Mouse (Mus musculus): ENCODE results near the gene Arhgef1.

Gene Arhgef1

DNA sequence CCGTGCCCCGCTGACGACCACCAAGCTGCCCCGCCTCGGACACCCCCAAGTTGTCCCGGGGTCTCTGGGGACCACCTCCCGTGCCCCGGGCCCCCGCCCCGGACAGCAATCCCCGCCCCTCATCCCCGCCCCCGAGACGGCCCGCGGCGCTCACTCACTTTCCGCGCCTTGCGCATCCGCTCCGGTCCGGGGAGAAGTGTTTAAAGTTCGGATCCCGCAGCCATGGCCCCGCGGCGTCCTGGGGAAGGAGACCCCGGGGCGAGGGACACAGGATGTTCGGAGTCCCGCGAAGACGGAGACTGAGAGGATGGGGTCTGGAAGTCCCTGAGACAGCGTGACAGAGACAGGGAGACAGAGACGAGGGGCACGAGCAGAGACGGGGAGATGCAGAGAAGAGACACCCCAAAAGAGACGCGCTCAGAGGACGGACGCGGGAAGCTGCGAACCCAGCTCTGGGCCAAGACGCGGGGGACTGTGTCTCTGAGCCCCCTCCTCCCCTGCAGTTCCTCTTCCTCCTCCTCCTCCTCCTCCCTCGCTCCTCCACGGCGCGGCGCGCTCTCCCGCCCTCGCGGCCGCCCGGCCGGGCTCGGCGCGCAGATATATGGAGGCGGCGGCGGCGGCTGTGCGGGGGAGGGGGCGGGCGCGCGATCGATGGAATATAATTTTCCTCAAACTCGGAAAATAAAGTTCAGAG lies 41.7 kb downstream of the Arhgef1 start, which contains the start of gene Gm4881:
TSS of gene Gm4881 (minus strand) at position 238 of the 694 bp plus-strand sequence.
- DNase-seq (ENCODE audit: low read depth, low spot score) = peak; percentile 30

DNA sequence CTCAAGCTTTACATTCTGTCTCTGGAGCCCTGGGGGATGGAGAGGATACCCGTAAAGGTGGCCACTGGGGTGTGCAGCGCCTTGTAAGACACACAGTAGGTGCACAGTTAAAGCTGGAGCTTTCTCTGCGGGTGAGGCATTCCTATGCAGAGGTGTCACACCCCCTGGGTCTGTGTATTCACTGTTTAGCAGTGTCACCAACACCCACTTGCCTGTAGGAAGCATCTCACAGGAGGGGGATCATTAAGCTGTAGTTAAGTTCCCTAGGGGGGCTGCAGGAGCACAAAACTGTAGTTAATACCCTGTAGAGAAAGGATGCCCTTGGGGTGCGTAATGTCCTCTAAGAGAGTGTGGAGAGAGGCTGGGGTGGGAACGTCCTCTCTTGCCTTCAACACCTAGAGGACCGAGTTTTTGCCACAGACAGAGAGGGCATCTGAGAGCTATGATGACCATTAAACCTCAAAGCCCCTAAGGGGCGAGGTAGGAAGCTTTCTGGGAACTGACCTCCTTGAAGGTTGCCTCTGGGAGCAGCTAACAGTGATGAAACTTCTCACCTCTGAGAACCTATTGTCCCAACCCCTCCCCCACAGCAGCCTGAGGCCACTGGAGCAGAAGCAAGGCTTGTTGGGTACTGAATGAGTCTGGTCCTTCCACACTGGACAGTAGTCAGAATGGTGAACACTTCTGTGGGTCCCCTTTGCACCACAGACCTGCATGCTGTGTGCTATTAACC lies 44.8 kb downstream of the Arhgef1 start:
- peak; percentile 80 for DNase-seq (ENCODE audit: low read depth, low spot score)

- no peak for DNase-seq (ENCODE audit: low read depth, low spot score)
Observed at GRCm38 (mm10) chr7:24948774-24949173, 46.1 kb downstream of the Arhgef1 start.

DNA sequence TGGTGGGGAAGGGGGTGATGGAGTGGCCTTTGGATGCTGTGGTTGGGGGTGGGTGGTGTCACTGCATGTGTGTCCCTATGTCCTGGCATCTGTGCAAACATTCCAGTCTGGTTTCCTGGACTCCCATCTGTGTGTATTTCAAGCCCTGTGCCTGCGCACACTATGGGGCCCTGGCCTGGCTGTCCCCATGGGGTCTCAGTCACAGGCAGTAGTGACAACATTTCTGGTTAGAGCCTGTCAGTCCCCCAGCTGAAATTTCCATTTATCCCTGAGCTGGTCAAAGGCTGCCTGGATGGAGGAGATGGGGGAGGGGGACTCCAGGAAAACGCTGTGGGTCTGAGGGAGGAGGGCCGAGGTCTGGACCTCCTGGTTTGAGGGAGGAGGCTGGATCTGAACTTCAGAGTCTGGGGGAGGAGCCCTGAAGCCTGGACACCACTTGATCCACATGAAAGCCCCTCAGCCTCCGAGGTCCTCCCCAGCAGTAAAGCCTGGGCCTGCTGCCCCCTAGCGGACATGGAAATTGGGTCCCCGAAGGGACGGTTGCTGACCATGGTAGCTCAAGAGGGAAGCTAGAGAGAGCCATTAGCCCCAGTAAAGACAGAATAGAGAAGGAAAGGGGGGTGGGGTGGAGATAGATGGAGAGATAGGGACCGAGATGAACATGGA lies 47.4 kb downstream of the Arhgef1 start:
- peak; percentile 90 for DNase-seq (ENCODE audit: low read depth, low spot score)

GRCm38 (mm10) chr7:24953966-24954365 lies 51.3 kb downstream of the Arhgef1 start:
- DNase-seq (ENCODE audit: low read depth, low spot score) = no peak

DNA sequence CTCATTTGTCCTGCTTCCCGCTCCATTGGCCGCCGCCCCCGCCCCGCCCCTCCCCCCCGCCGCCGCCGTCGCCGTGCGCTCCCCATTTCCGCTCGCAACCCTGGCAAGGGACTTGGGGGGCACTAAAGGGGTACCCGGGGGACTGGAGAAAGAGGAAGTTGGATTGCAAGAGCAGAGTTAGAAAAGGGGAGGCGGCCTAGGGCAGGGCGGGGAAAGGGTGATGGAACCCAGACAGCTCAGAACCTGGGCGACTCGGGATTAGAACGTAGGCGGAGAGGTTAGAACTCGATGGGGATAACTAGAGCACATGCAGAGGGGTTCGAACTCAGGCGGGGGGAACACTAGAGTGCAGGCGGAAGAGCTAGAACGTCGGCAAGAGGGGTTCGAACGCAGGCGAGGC lies 51.7 kb downstream of the Arhgef1 start:
- DNase-seq (ENCODE audit: low read depth, low spot score) = no peak

DNA sequence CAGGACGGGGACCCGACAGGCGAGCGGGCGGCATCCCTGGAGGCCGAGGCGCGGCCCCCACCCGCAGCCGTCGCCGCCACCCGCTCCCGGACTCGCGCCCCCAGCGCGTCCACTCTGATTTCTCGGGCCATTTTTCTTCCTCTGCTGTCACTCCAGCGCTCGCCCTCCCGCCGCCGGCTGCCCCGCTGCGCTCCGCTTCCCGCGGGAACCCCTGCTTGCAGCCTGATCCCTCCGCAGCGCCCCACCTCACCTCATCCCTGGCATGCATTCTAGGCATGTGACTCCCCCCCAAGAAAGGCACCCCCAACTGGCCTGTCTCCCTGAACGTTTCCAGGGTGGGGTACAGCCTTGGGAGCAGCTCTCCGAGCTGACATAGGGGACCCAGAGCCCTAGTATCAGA lies 52.5 kb downstream of the Arhgef1 start:
- DNase-seq (ENCODE audit: low read depth, low spot score) = no peak

DNA sequence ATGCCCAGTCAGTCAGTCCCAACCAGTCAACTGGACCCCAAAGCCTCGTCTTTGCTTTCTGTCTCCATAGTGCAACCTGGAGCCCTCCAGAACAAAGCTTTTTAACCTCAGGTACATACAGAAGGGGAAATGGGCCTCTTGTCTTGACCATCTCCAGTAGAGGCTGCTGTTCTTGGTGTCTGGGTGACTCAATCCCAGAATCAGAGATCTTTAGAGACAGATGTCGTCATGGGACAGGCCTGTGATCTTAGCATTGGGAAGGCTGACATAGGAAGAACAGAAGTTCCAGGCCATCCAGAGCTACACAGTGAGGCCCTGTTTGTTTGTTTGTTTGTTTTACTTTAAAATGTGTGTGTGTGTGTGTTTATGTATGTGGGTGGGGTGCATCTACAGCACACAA lies 61.6 kb downstream of the Arhgef1 start:
- DNase-seq (ENCODE audit: low read depth, low spot score) = no peak

DNA sequence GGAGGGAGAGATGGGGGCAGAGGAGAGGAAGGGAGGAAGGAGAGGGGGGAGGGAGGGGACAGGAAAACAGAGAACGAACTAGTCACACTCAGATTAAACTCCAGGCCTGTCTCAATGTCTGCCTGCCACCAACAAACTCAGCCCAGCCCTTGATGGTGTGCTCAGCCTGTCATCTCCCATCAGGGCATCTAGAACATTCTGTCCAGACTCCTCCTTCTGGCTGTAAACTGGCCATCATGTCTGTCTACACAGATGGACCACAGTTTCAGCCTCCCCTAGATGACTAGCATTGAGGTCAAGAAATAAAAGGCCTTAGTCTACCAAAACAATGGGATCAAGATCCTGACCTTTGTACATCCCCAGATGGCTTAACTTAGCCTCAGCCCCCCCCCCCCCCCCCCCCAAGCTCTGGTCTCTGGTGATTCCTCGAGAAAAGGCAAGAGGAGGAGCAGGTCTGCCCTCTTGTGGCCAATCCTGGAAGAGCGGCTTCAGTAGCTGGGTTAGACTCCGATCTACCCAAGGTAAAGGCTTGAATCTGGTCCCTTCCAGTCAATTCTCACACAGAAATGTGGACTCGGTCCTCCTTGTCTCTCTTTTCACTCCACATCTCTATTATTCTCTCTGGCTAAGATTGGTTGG lies 62.3 kb downstream of the Arhgef1 start:
- DNase-seq (ENCODE audit: low read depth, low spot score) = peak; percentile 84

- no peak for DNase-seq (ENCODE audit: low read depth, low spot score)
Observed at GRCm38 (mm10) chr7:24967966-24968365, 65.3 kb downstream of the Arhgef1 start.

DNA sequence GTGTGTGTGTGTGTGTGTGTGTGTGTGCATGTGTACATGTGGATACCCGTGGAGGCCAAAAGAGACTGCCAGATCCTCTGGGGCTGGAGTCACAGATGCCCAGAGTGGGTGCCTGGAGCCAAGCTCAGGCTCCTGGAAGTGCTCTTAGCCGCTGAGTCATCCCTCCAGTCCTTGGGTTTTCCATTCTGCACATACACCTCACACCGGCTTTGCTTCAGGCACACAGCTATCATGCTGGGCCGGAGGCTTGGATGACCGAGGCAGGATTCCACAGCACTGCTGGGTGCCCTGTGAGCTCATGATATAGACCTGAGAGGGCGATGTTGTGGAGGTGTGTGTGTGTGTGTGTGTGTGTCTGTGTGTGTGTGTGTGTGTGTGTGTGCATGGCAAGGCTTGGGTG lies 65.8 kb downstream of the Arhgef1 start:
- no peak for DNase-seq (ENCODE audit: low read depth, low spot score)

DNA sequence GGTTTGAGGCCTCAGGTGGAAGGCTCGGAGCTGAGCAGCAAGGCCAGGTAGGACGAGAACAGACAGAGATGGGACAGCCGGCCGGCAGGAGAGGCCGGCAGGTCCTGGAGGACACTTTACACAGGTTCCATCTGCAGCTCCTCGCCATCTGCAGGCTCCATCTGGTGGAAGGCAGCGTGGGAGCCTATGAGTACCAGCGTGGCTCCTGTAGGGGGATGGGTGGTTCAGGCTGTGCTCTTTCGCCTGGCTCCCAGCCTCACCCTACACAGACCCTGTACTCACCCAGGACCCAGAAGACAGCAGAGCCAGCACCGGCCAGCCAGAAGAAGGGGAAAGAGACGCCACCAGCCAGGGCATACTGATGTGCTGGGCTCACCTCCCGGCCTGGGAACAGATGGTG lies 67.1 kb downstream of the Arhgef1 start:
- no peak for DNase-seq (ENCODE audit: low read depth, low spot score)

DNA sequence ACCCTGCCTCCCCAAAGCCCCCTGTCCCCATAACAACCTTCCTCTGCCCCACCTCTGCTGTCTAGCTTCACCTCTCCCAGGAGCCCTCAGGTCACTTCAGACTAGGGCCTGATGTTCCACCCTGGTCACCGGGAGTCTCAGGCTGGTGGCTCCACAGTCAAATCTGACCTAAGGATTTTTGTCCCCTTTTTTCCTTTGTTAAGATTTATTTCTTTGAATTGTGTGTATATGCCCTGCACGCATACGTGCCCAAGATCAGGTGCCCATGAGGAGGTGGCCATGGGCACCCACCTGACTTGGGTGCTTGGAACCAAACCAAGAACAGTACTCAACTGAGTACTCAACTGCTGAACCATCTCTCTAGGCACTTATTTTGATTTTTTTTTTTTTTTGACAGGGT lies 67.6 kb downstream of the Arhgef1 start:
- DNase-seq (ENCODE audit: low read depth, low spot score) = no peak

DNA sequence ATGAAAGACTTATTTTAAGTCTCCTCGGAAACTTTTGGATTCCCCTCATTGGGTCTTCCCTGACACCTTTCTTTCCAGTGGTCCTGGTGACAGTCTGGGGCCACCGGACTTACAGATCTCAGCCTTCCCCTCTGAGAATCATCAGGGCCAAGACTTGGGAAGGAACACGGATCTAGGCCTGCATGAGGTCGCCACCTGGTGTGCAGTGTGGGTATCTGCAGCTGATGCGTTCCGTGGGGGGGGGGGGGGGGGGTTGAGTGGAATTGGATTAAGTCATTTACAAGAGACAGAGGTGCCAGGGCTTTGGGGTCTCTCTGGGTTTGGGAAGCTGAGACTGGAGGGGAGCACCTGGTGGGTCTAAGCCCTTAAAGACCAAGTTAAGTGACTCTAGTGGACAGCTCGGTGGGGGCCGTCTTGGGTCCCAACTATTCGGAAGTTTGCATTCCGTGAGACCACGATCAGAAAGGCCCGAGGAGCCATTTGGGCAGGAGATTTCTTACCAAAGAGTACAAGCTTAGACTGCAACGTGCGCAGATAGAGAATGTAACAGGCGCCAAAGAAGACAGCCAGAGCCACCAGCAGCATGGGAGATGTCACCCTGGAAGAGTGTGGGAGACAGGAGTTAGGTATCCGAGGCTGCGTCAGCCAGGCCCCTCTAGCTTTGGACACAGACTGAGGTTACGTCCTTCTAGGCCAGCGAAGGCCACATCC lies 68.7 kb downstream of the Arhgef1 start:
- DNase-seq (ENCODE audit: low read depth, low spot score) = peak; percentile 85

DNA sequence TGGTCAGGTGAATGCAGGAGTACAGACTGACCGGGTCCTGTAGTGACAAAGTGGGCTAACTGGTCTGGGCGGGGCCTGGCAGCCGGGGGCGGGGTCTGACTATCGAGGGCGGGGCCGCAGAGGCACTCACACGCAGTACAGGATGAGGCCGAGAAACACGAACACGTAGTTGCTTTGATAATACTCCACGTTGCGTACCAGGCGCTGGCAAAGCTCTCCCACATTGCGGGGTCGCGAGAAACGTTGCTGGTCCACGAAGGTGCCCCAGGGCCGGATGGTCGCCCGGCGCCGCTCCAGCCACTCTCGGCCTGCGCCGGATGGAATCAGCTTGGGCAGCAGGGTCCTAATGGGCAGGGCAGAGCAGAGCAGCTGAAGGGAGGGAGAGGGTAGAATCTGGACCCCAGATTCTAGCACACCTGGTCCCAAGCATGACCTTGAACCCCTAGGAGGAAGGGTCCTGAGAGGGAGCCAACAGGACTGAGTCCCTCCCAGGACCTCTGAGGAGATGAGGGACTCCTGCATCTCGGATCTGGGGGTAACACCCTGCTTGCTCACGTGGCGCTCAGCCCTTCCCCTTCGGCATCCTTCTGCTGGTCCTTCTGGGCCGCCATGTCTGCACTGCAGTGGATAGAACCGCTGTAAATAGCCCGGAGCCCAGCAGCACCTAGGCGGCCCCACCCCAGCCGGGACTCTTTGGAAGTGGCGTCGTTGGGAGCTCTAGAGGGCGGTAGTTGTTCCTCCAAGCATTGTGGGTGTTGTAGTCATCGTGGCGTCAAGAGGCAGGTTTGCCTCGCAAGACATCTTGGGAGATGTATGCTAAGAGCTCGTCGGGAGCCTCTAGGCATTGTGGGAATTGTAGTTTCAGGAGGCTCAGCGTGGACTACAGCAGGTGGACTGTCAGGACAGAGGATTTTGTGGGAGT lies 69.5 kb downstream of the Arhgef1 start, which contains the start of gene Rabac1:
TSS of gene Rabac1 (minus strand) at position 783 of the 922 bp plus-strand sequence.
- peak; percentile 97 for DNase-seq (ENCODE audit: low read depth, low spot score)

DNA sequence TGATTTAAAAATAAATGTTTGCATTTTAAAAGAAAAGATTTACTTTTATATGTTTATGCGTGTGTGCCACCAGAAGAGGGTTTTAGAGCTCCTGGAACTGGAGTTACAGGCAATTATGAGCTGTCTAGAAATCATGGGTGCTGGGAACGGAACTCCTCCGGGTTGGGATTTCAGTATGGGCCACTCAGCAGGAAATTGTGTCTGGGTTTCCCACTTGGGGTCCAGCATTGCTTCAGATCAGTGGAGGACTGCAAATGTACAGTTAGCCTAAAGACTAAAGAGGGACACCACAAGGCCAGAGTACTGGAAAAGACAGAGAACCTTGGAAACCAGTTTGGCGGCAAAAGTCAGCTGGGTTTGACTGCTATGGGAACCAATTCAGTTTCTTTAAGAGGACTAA lies 70.5 kb downstream of the Arhgef1 start:
- DNase-seq (ENCODE audit: low read depth, low spot score) = no peak

GRCm38 (mm10) chr7:24973902-24974301 lies 71.2 kb downstream of the Arhgef1 start:
- no peak for DNase-seq (ENCODE audit: low read depth, low spot score)

DNA sequence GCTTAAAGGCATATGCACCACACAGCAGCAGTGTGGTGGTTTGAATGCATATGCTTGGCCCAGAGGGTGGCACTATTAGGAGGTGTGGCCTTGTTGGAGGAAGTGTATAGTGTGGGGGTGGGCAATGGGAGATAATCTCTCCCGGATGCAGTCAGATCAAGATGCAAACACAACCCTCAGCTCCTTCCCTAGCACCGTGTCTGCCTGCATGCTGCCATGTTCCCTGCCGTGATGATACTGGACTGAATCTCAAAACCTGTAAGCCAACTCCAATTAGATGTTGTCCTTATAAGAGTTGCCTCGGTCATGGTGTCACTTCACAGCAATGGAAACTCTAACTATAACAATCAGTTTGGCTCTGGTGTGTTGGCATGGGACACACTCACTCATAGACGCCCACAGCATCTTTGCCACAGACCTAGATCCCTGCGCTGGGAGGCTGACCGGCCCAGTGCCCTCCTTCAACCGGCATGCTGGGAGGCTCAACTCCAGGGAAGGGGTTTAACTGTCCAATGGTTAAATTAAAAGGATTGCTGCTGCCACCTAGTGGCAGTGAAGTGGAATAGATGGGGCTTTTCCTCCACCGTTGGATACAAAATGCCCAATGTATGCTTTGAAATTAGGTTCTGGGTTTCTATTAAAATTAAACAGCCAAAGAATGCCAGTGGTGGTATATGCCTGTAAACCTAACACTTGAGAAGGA lies 72.3 kb downstream of the Arhgef1 start:
- peak; percentile 77 for DNase-seq (ENCODE audit: low read depth, low spot score)

All from ZHBTc4 (cell line).